Mouse (Mus musculus) erythroid progenitor cell, adult 5-6 weeks (primary cell): ENCODE measurements around the gene Nckipsd. TPM values are rescaled to one million over a fixed set of nuclear protein-coding genes. Genes with fewer than 3 reads are reported as not detected.
A peak's percentile ranks its signal among the peaks of the same experiment; 100 is the strongest.

Source experiments
- ATAC-seq: replicated peaks from 2 replicates; pipeline ENCODE4 v1.8.0; 2016; ENCODE audit warnings: moderate number of reproducible peaks, mild to moderate bottlenecking, moderate TSS enrichment, inconsistent platforms; ENCODE audit not compliant: poor library complexity, low FRiP score, severe bottlenecking
- total RNA-seq, 2 experiments: library from RNA; stranded (forward) in 1 of 2; stranded (reverse) in 1 of 2; fragments of 150-400 nt in 1 of 2; fragments of 186-747, 209-891 nt in 1 of 2; gene quantifications; 2 replicates each; pipeline versions ENCODE4 v1.2.3 to v1.2.4; 2015 to 2017; ENCODE audit warnings: low replicate concordance in 2 of 2

Gene Nckipsd
- total RNA-seq, 2 experiments from 2014 or later = 2.9 to 20.6 TPM

- no peak for ATAC-seq
Observed at GRCm38 (mm10) chr9:108797477-108797876, 10.7 kb upstream of the Nckipsd start.

- ATAC-seq = no peak
Observed at GRCm38 (mm10) chr9:108798508-108799075, 9.6 kb upstream of the Nckipsd start.

GRCm38 (mm10) chr9:108799564-108799963 lies 8.6 kb upstream of the Nckipsd start:
- ATAC-seq = no peak

- peak; percentile 41 for ATAC-seq
Observed at GRCm38 (mm10) chr9:108805768-108806167, 2.4 kb upstream of the Nckipsd start.

GRCm38 (mm10) chr9:108806379-108806778 lies 1.8 kb upstream of the Nckipsd start:
- ATAC-seq = no peak

GRCm38 (mm10) chr9:108806831-108807230 lies 1.3 kb upstream of the Nckipsd start:
- peak; percentile 46 for ATAC-seq

GRCm38 (mm10) chr9:108807674-108808073 lies 494 bp upstream of the Nckipsd start:
- ATAC-seq = peak; percentile 67

- no peak for ATAC-seq
Observed at GRCm38 (mm10) chr9:108809188-108809587, 1.0 kb downstream of the Nckipsd start.

- ATAC-seq = no peak
Observed at GRCm38 (mm10) chr9:108809723-108810122, 1.6 kb downstream of the Nckipsd start.

GRCm38 (mm10) chr9:108810516-108810915 lies 2.3 kb downstream of the Nckipsd start:
- no peak for ATAC-seq

GRCm38 (mm10) chr9:108815557-108815956 lies 7.4 kb downstream of the Nckipsd start:
- no peak for ATAC-seq

GRCm38 (mm10) chr9:108819495-108819894 lies 11.3 kb downstream of the Nckipsd start:
- peak; percentile 69; the same call in 1 of the 2 replicates for ATAC-seq

- ATAC-seq = no peak
Observed at GRCm38 (mm10) chr9:108820077-108820476, 11.9 kb downstream of the Nckipsd start.

GRCm38 (mm10) chr9:108824144-108824685 lies 16.0 kb downstream of the Nckipsd start:
- ATAC-seq = no peak

- no peak for ATAC-seq
Observed at GRCm38 (mm10) chr9:108824755-108825413, 16.7 kb downstream of the Nckipsd start.

- no peak for ATAC-seq
Observed at GRCm38 (mm10) chr9:108825820-108826699, 17.9 kb downstream of the Nckipsd start, which contains the start of gene Celsr3. Celsr3 (plus strand) TSS chr9:108826320.

GRCm38 (mm10) chr9:108826700-108827340 lies 18.7 kb downstream of the Nckipsd start:
- ATAC-seq = peak; percentile 67; the same call in 1 of the 2 replicates

GRCm38 (mm10) chr9:108827454-108827853 lies 19.3 kb downstream of the Nckipsd start:
- ATAC-seq = no peak

GRCm38 (mm10) chr9:108827906-108828305 lies 19.7 kb downstream of the Nckipsd start:
- ATAC-seq = no peak

- ATAC-seq = no peak
Observed at GRCm38 (mm10) chr9:108831637-108832036, 23.5 kb downstream of the Nckipsd start.
